Mouse (Mus musculus): ENCODE data around the gene Zfr2.
A peak's percentile ranks its signal among the peaks of the same experiment; 100 is the strongest.

Zfr2 gene

DNA sequence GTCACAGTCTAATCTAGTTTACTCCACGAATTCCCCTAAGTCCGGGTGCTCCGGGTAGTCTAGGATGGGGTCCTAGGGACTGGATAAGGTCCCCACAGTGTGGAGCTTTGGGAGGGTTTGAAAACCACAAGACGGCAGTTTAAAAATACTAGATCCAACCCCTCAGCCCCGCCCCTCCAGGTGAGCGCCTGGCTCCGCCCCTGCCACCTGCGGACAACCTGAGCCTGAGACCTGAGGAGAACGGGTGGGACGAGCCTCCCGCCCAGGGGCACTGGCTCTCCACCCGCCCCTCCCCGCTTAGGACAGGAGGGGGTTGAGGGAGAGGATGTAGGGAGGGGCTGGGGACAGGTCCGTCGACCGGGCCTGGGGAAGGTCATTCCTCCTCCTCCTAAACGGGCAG lies 51.8 kb downstream of the Zfr2 start:
- DNase-seq (ENCODE audit: extremely low read depth, insufficient read length, low spot score), result no peak

DNA sequence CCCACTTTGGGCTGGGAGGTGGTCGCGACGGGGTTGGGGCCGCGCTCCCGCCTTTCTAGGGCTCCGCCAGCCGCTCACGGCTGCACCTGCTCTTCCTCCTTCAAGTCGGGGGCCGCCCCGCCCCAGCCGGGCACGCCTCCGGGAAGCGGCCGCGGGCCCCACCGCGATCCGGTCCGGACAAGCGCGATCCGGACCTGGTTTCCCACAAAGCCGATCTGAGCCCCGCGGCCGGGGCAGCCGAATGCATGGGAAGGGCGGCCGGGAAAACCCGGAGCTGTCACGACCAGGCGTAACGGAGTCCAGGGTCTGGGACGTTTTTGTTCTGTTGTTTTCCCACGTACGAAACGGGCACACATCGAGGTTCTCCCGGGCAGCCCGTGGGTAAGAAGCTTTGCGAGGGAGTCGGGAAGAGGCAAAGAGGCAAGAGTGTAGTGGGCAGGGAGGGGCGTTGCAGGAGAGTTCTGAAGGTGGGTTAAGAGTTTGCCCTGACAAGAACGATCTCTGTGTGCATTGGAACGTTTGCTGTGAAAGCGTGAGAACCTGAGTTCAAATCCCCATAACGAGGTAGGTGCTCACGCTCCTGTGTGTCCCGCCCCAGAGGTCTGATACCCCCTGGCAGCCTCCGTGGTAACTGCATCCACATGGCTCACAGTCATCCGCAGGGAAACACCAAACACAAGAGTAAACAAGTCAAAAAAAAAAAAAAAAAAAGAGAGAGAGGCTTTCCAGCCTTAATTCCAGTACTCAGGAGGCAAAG lies 52.9 kb downstream of the Zfr2 start:
- DNase-seq (ENCODE audit: extremely low read depth, insufficient read length, low spot score), result no peak

DNA sequence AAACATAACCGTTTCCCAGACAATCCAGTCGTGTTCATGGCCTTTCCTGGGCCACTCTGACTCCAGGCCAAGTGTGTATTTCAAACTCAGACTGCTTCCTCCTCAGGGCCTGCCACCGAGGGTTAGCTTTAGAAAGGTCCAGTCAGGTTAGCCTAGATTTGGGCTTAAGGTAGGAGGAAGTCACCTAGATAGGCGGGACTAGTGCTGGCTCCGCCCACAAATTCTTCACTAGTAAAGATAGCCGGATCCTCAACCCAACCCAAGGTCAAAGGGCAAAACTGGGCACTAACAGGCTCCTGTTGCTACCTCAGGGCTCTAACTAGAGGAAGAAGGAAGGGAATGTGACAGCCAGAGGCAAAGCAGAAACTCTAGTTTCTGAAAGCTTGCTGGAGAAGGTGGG lies 53.6 kb downstream of the Zfr2 start:
- no peak for DNase-seq (ENCODE audit: extremely low read depth, insufficient read length, low spot score)

DNA sequence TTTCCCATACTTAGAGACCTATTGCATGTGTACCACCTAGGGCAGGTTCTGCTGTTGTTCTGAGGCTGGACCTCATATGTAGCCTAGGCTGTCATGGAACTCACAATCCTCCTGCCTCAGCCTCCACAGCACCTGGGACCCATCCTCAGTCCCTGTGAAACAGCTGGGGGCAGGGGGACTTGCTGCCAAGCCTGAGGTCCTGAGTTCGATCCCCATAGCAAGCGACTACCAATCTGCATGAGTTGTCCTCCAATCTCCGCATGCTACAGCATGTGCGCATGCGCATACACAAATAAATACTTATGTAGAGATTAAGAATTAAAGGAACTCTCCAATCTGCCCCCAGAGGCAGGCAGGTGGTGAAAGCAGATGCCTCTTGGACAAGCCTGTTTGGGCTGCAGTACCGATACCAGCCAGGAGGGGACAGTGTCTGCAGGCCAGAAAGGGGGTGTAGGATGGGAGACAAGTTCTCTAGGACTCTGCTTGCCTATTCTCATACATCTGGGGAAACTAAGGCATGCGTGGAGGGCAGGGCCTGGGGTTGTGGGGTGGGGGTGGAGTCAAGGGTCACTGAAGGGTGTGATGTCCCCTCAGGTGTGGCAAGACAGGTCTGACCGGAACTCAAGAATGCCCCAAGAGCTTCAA lies 54.7 kb downstream of the Zfr2 start:
- peak; percentile 51 for DNase-seq (ENCODE audit: extremely low read depth, insufficient read length, low spot score)

DNA sequence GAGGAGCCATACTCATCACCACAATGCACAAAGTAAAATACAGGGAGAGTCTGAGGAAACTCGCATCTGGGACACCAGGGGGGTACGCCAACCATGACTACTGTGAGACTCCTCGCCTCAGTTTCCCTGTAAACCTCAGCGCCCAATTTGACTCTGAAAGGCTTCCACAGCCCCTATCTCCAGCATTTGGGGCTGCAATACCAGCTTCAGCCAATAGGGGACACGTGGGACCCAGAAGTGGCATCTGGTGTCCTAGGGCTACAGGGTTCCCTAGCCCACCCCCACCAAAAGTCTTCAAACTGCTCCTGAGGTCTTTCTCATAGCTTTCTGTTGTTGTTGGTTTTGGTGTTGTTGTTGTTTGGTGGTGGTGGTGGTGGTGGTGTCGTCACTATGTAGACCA lies 55.6 kb downstream of the Zfr2 start:
- no peak for DNase-seq (ENCODE audit: extremely low read depth, insufficient read length, low spot score)

DNA sequence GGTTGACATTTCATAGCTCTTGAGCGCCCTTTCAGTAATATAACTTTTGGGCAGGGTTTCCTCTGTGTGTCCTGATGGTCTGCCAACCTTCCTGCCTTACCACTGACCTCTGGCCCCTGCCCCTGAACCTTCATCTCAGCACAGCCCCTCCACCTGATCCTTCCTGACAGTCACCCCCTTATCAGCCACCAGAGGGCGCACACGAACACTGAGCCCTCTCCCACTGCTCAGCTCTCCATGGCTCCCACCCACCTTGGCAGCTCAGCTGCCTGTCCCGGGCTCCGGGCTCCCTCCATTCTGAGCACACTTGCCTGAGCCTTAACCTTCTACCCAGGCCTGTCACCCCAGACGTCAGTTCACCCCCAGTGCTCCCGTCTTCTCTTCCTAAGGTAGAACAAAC lies 56.3 kb downstream of the Zfr2 start:
- DNase-seq (ENCODE audit: extremely low read depth, insufficient read length, low spot score), result no peak

DNA sequence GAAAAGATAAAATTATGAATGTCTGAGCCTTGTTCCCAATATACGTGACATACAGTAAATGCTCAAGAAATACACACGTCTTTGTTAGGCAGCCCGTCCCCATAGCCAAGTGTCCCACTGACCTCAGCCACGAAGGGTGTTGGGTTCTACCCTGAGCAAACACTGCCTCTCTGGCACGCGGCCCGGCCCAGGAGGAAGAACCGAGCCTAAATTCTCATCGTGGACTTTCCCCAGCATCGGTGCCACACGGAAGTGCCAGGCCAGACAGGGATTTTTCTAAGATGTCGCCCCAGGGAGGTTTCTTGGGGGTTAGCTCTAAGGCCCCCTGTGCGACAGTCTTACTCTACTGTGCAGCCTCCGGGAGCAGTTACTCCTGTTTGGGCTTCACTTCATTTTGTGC lies 56.9 kb downstream of the Zfr2 start:
- no peak for DNase-seq (ENCODE audit: extremely low read depth, insufficient read length, low spot score)

DNA sequence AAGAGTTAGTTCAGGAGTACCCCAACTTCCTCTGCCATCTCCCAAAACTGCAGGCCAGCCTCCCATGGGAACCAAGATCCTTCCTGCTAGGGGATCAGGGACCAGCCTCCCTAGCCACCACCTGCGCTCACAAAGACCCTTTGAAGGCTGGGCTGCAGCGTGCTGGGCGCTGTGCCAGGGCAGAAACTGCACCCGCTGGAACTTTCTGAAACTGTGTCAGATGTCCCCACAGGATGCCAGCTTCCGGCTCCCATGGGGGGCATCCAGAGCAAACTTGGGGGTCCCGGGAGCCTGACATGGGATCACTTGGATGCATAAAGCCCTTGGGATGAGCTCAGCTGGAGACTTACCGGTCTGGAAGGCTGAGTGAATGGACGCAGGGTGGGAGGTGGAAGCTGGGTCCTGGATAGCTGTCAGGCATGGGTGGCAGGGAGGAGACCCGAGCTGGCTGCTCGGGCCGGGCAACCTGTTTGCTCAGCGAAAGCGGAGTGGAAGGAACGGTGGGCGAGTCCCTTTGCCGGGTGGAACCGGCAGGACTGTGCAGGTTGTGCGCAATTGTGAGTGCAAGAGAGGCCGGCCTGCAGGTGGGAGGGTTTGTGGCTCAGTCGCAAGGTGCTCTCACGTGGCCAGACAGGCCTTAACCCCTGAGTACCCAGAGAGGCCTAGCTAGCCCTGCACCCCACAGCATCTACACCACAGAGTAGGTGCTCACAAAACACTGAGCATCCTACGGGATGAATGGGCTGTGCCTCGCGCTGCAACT lies 57.9 kb downstream of the Zfr2 start:
- no peak for DNase-seq (ENCODE audit: extremely low read depth, insufficient read length, low spot score)

DNA sequence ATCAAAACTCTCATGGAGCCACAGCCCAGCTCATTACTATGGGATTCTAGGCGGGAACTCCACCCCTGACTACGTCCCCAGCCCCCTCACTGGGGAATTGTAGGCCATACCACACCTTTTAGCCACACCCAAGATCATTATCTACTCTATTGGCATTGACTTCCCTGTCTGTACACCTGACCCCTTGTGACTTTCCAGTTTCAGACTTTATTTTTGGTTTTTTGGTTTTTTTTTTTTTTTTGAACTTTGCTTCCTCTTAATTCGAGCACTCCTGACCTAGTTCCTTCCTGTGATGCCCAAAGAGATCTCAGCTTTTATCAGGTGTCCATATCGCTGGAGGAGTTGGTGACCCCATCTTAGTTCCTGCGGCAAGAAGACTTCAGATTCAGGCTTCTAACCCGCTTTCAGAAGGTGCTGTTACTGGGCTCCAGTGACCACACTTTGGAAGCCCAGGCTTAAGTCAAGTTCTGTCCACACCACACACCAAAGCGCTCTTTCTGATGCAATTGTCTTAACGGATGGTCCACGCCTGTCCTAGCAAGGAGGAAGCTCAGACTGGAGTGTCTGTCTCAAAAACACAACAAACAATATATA lies 58.7 kb downstream of the Zfr2 start, which contains the start of gene Tjp3:
TSS of gene Tjp3 (minus strand) at position 71 of the 594 bp plus-strand sequence.
- no peak for DNase-seq (ENCODE audit: extremely low read depth, insufficient read length, low spot score)

DNA sequence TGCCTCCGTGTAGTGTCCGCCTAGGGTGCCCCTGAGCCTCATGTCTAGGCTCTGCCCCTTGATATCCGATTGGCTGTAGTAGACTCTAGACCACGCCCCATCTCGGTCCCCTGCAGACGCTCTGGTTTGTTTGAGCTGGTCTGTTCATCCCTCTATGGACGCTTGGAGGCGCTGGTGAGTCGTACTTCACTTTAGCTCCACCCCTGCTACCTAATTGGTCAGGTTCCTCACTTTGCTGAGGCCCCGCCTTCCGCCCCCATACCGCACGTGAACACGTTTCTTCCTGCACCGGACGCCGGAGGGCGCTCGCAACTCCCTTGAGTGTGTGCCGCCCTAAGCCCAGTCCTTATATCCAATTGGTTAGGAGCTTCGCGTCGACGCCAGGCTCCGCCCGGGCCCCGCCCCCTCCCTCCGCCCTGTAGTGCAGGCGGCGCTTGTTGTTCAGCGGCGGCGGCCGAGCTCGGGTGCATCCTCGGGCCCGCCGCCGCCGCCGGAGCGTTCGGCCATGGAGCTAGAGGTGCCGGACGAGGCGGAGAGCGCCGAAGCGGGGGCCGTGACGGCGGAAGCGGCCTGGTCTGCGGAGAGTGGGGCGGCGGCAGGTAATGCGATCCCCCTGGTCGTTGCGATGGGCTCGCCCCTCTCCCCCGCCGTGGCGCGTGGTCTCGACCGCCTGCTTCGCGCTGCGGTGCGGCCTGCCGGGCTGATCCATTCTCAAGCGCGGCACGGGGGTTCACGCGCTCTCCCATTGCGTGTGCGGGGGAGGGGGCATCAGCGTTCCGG lies 59.8 kb downstream of the Zfr2 start, which contains the start of gene Pip5k1c:
TSS of gene Pip5k1c (plus strand) at position 410 of the 780 bp plus-strand sequence.
- peak; percentile 100 for DNase-seq (ENCODE audit: extremely low read depth, insufficient read length, low spot score)

DNA sequence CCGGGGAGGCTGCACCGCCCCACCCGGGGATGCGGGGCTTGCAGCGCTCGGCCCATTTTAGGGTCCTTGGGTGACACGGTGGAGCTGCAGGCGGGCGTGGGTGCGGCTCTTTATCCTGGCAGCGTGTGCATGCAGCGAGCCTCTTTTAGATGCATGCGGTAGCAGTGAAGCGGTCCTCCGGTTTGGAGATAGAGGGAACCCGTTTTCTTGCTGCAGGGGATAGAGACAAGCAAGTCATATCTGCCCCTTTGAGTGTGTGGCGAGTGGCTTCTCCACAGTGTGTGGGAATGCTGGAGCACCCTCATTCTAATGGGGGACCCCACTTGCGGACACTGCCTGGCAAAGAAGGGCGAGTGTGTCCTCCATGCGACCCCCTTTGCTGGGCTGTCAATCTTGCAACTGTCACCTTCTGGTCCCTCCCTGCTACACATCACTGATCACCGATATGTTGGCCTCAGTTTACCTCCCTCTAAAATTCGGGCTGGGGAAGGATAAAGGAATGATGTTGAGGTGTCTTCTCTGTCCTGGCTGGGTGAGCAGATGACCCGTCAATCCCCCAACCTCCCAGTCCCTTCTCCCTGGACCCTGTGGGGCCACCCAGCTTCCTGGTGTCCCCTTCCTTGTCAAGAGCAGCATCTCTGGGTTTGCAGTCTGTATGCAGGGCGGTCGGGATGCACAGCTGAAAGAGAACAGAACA lies 60.5 kb downstream of the Zfr2 start:
- no peak for DNase-seq (ENCODE audit: extremely low read depth, insufficient read length, low spot score)

DNA sequence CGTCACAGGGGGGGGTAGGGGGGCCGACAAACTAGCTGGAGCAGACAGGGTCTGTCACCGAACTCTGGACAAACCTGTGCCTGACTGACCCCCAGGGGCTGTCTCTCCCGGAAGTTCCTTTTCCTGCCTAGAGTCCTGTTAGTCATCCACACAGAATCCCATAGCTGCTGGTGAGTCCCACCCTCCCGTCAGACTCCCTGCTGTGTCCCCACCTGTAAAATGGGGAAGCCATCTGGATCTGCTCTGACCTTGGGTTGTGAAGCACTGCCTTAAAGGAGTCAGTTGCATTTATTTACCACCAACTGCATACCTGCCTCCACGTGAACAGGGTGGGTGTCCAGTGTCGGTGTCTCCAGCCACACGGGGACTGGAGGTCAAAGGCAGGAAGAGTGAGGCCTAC lies 61.5 kb downstream of the Zfr2 start:
- DNase-seq (ENCODE audit: extremely low read depth, insufficient read length, low spot score), result no peak

DNA sequence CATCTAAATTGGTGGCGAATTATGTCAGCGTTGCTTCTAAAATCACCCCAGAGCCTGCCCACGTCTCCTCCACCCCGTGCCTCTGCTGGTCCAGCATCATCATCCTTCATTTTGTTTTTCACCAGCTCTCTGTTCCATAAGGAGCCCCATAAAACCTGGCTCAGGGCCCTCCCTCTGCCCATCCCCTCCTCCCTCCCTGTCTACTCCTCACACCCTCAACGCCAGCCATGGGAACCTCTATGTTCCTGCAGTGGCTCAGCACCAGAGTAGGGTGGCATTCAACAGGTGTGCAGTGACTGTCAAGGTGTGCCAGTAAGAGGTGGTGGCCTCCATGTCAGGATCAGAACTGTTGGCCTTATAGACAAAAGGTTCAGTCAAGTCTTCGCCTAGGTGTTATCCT lies 62.2 kb downstream of the Zfr2 start:
- no peak for DNase-seq (ENCODE audit: extremely low read depth, insufficient read length, low spot score)

DNA sequence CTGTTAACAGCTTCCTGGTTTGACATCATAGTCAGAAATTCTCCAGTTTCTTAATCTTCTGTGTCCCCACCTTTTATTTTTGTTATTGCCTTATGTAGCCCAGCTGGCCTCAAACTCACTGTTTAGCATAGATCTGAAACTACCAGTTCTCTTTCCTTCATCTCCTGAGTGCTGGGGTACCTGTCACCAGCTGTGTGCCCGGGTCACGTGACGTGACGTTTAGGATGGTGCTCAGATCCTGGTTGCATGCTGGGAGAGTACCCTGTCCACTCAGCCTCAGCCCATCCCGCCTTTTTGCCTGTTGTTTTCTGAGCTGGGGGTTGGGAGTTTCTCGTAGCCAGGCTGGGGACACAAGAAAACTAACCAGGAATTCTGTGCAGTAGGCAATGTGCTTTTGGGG lies 64.3 kb downstream of the Zfr2 start:
- DNase-seq (ENCODE audit: extremely low read depth, insufficient read length, low spot score), result no peak

DNA sequence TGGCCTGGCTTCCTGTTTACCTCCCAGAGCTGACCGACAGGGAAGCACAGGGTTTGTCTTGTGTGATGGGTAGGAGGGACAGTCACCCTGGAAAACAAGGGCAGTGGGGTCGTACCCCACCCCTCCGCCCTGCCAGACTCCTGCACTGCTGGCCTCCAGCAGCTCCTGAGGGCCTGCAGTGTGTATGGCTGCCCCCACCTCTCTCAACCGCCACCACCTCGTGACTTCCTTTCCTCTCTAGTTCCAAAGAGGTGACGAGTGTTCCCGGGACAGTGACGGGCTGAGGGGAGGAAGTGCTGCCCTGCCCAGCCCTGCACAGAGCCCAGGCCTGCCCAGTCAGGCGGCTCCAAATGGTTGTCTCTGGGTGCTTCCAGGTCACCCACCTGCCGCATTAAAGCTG lies 64.9 kb downstream of the Zfr2 start:
- peak; percentile 83 for DNase-seq (ENCODE audit: extremely low read depth, insufficient read length, low spot score)

DNA sequence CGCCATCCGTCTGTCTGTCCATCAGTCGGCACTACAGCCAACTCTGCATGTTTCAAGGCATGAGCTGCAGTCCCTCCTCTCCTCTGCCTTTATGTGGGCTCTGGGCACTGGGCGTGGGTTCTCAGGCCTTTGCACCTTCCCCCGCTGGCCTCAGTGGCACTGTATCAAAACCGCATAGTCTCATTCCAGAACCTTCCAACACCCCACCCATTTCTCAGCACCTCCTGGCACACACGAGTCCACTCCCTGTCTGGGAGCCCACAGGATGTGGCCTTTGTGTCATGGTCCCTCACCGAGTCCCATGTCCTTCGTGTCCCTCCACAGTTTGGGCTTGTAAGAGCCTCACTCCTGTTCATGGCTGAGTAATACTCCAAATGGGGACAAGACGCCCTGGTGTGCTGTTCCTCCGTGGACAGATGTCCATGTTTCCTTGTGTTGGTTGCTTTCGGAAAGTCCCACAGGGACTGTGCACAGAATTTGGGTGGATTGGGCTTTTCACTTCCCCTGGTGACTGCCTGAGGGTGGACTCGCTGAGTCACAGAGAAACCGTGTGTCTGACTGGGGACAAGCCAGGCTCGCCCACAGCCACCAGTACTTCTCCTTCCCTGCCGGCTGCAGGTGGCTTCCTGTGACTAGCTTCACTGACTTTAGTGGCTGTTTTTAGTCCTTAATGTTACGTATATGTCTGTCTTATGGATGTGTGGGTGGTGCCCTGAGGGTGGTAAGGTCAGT lies 65.6 kb downstream of the Zfr2 start:
- peak; percentile 82 for DNase-seq (ENCODE audit: extremely low read depth, insufficient read length, low spot score)

DNA sequence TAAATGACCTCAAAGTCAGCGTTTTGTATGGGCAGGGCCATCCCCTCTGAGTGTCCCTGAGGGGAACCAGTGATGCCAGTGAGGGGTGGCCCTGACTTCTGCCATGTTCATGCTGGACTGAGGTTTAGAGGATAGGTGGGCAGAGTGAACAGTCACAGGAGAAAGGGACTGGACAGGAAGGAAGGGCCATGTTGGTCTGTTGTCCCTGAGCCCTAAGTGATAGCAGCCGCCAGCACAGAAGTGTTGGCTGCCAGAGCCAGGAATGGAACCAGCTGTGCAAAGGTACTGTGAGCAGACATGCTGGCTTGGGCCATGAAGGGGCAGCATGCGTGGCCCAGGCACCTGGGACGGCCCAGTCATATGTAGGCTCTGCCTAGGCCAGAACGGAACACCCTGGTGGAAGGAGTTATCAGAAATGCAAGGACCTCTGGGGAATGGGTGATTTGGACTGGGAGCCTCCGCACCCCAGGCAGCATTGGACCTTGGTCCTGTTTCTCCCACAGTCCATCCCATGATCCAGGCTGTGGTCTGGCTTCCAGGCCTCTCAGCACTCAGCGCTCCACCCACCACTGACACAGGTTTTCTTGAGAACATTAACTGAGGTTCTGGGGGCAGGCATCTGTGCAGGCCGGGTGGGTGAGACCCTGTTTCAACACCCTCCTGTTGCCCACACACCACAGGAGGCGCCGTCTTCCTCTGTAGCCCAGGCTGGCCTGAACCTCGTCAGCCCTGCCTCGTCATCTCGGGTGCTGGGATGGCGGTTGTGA lies 66.8 kb downstream of the Zfr2 start:
- DNase-seq (ENCODE audit: extremely low read depth, insufficient read length, low spot score), result no peak

DNA sequence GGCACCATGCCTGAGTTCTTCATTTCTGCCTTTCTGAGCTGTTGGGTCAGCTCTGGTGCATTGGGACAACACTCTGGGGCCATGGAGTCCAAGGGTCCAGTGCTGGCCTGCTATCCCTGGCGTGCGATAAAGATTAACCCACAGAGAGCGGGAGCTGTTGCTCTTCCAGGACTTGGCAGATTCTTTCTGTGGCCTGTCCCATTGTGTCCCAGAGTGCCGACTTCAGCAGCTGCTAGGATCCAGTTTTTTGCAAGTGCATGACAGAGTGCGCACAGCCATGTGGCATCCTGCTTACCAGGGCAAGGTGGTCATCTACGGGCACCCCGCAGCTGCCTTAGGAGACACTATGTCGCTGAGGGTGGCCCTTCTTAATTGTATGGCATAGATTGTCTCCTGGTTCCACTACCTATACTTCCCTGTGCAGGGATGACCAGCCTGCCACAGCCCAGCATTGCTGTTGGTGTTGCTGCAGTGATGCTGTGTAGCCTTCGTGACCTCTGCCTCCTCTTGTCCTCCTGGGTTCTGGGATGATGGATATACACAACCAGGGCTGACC lies 67.5 kb downstream of the Zfr2 start:
- no peak for DNase-seq (ENCODE audit: extremely low read depth, insufficient read length, low spot score)

Data from 3134 (cell line).